In the genomic region with DNA sequence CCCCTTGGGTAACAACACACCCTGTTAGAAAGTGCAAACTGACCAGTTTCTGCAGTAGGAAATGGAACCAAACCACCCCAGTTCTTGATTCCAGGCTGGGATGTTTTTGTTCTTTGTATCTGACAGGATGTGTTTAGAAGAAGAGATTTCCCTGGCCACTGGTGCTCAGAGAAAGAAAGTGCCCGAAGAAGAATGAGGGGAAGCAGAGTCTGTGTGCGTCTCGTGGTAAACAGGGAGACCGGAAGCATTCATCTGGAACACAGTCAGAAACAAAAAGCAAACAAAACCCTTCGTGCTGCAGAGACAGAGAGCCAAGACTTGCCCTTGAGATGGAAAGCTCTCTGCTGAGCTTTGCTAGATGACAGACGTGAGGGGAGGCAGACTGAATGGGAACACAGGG, we compare ENCODE assay signal across 9 mouse cellular contexts. TPM values are rescaled to one million over a fixed set of nuclear protein-coding genes. Genes with fewer than 3 reads are reported as not detected.
DNase-seq lines count a peak whose midpoint lies in the region; ATAC-seq and TF ChIP-seq lines count a peak whose summit lies in the region.
"Had no signal": no experiment of that assay in that cellular context is flagged by ENCODE, and none has a peak within 500 bp of the region (broad histone marks: within the 10 kb centered on the region; RNA-seq: fewer than 3 reads in every experiment).

No protein-coding gene starts in this region.

- no peak overlapping the region for H3K4me2 ChIP-seq in embryonic facial prominence, embryonic 14.5 days (ENCODE audit: low read depth, low read length)
- H3K4me2 ChIP-seq in hindbrain, postnatal 0 days (ENCODE audit: low read depth, low read length), result no peak overlapping the region

- no peaks in the 10 kb centered on the region for H3K36me3 ChIP-seq in embryonic facial prominence, embryonic 14.5 days (ENCODE audit: control insufficient read depth, insufficient read depth, low read length)
- H3K36me3 ChIP-seq in hindbrain, postnatal 0 days (ENCODE audit: insufficient read depth, low read length), result no peaks in the 10 kb centered on the region

- WGBS in embryonic facial prominence, embryonic 14.5 days, result 29% methylated on average over 6 of the region's 6 CpGs
- WGBS in hindbrain, postnatal 0 days, result 13% methylated on average over 6 of the region's 6 CpGs
- WGBS in lung, adult 2 months, result 7% methylated on average over 6 of the region's 6 CpGs

- peak overlapping the region; percentile 53 for H3K27ac ChIP-seq in embryonic facial prominence, embryonic 14.5 days (replicated peaks; ENCODE audit: low read depth, low read length)
- H3K27ac ChIP-seq in hindbrain, postnatal 0 days, result peak overlapping the region; percentile 65

- no peak overlapping the region for H3K4me3 ChIP-seq in embryonic facial prominence, embryonic 14.5 days (ENCODE audit: low read depth, low read length)
- H3K4me3 ChIP-seq in hindbrain, postnatal 0 days (ENCODE audit: low read length), result no peak overlapping the region
- no peak overlapping the region for H3K4me3 ChIP-seq in lung, adult 2 months (replicated peaks; ENCODE audit: extremely low read depth, low read depth, low read length)
- H3K4me3 ChIP-seq: myocyte had no signal

- no peak for TF ChIP-seq CTCF in hindbrain, postnatal 0 days (IDR thresholded peaks at IDR 0.05; ENCODE audit: low read depth)
- no peak for TF ChIP-seq CTCF in lung, adult 2 months (IDR thresholded peaks at IDR 0.05; ENCODE audit: insufficient read depth, low read length)

- 0 out of 2 replicates have a peak, but pooled peaks have one; percentile 18 for TF ChIP-seq POLR2A in lung, adult 2 months (IDR thresholded peaks at IDR 0.05; ENCODE audit: borderline replicate concordance, extremely low read depth, low read depth, low read length)

- no peaks in the 10 kb centered on the region; the same call in 1 of the 2 replicates for H3K4me1 ChIP-seq in embryonic facial prominence, embryonic 14.5 days (ENCODE audit: control insufficient read depth, insufficient read depth, low read length)
- H3K4me1 ChIP-seq in hindbrain, postnatal 0 days (ENCODE audit: insufficient read depth, low read length), result peaks cover 5% of the 10 kb centered on the region; the same call in 1 of the 2 replicates
- H3K4me1 ChIP-seq in lung, adult 2 months (ENCODE audit: control insufficient read depth, insufficient read depth, low read length), result peaks cover 24% of the 10 kb centered on the region

- ATAC-seq in embryonic facial prominence, embryonic 14.5 days (ENCODE audit: low read depth), result no peak
- ATAC-seq in hindbrain, postnatal 0 days, result peak; percentile 53; the same call in 1 of the 2 replicates
- ATAC-seq in activated CD4-positive, CD25-positive, alpha-beta regulatory T cell, adult 4 months, result no peak

- no peaks in the 10 kb centered on the region for H3K9me3 ChIP-seq in embryonic facial prominence, embryonic 14.5 days (ENCODE audit: control insufficient read depth, low read length)
- no peaks in the 10 kb centered on the region for H3K9me3 ChIP-seq in hindbrain, postnatal 0 days (ENCODE audit: low read length)

- no peaks in the 10 kb centered on the region for H3K27me3 ChIP-seq in embryonic facial prominence, embryonic 14.5 days (replicated peaks; ENCODE audit: control insufficient read depth, insufficient read depth, low read length)
- H3K27me3 ChIP-seq in hindbrain, postnatal 0 days (ENCODE audit: insufficient read depth, low read length), result no peaks in the 10 kb centered on the region

- peak; percentile 15 for DNase-seq in layer of hippocampus, adult 9-11 months
- no peak for DNase-seq in layer of hippocampus, adult 11-12 months (ENCODE audit: low spot score)
- DNase-seq in embryonic facial prominence, embryonic 14.5 days (ENCODE audit: low spot score), result no peak
- DNase-seq in hindbrain, postnatal 0 days (ENCODE audit: low spot score), result peak; percentile 53
- peak; percentile 48 for DNase-seq in lung, adult 2 months
- no peak for DNase-seq in natural killer cell, adult 2 months (ENCODE audit: low spot score in 2 of 2)
- DNase-seq in right cerebral cortex, postnatal 4 days, result no peak

- no peak overlapping the region for H3K9ac ChIP-seq in embryonic facial prominence, embryonic 14.5 days (ENCODE audit: low read depth, low read length)
- H3K9ac ChIP-seq in hindbrain, postnatal 0 days (replicated peaks; ENCODE audit: low read length), result no peak overlapping the region

RNA-seq across cellular contexts. Expression of a gene that starts 32.0 kb away (rescaled TPM):
- 42.4 and 42.9 TPM in 2 replicates for polyA plus RNA-seq in embryonic facial prominence, embryonic 14.5 days (2014; fragmentation: Nextera tagmentation; extraction: Ambion mirVana)
- 82.3 and 95.6 TPM in 2 replicates for total RNA-seq in hindbrain, postnatal 0 days (2014; rRNA removed)
- 67.1 and 68.5 TPM in 2 replicates for polyA plus RNA-seq in hindbrain, postnatal 0 days (2015; fragmentation: Nextera tagmentation; extraction: Ambion mirVana)
- 107 and 129 TPM in 2 replicates for polyA plus RNA-seq in lung, adult 2 months (2012; rRNA removed)
- 10 to 100 TPM; 23.1 to 25.9 TPM for polyA plus RNA-seq in activated CD4-positive, CD25-positive, alpha-beta regulatory T cell, adult 4 months (2017; shearing (Covaris generic))

Comparison
In these comparisons a context has a peak if more than half of its experiments do, and no peak if none do; other contexts are left out.
1. DNase-seq: peak in layer of hippocampus, adult 9-11 months (single experiment), hindbrain, postnatal 0 days (single experiment) and lung, adult 2 months (single experiment); none in layer of hippocampus, adult 11-12 months (single experiment), embryonic facial prominence, embryonic 14.5 days (single experiment), natural killer cell, adult 2 months (0 of 2) and right cerebral cortex, postnatal 4 days (single experiment).